Mouse (Mus musculus): Measurements from ENCODE around the gene Ccdc194. TPM values are rescaled to one million over a fixed set of nuclear protein-coding genes. Genes with fewer than 3 reads are reported as not detected.

The Ccdc194 gene
- total RNA-seq, 2 experiments from 2014 or later: not detected

DNA sequence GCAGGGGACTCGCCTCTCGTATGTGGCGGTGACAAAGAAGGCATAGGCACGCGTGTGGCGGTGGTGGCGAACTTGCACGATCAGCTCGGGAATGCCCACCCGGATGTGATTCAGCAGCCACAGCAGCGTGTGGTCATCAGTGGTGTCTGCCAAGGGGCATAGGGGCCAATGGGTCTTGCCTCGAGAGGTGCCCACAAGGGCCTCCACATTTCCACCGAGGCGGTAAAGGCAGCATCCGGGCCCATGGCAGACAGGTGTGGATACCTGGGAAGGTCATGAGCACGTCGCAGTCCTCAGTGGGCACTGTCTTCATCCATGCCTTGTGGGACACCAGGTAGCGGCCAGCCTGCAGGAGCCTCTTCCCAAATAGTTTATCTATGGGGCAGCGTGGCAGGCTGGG, 40.8 kb downstream of the Ccdc194 start:
- ATAC-seq (replicated peaks; ENCODE audit: poor library complexity, severe bottlenecking): no peak

DNA sequence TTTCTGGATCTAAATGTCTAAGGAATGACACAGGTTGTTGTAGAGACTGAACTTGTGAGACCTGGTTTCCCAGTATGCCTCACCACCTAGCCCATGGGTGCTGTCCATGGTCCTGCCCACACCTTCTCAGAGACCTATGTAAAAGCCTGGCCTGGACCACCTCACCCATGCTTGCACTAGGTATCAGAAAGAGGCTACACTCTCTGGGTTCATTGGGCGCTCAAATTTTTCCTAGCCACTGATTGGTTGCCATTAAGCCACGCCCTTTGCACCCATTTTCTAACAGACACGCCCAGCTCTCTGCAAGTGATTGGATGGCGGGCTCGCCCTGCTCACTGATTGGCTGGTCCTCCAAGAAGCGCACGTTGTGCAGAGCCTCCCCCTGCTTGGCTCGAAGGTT, 41.6 kb downstream of the Ccdc194 start:
- ATAC-seq (replicated peaks; ENCODE audit: poor library complexity, severe bottlenecking): no peak; the same call in 1 of the 2 replicates

DNA sequence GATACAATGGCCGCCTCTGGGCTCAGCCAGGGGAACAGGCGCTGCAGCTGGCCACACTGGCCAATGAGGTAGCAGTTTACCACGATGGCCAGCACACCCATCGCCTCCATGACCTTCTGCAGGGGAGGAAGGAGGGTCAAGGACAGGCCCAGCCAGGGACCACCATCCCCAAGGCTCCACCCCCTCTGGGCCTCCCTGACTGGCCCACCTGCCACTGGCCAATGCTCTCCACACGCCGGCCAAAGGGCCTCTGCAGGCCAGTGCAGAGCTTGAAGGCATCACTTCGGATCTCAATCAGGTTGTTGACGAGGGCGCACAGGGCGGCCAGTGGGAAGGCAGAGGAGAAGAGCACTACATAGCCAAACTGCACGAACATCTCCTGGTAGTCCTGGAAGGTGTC, 46.6 kb downstream of the Ccdc194 start:
- no peak for ATAC-seq (replicated peaks; ENCODE audit: poor library complexity, severe bottlenecking)

DNA sequence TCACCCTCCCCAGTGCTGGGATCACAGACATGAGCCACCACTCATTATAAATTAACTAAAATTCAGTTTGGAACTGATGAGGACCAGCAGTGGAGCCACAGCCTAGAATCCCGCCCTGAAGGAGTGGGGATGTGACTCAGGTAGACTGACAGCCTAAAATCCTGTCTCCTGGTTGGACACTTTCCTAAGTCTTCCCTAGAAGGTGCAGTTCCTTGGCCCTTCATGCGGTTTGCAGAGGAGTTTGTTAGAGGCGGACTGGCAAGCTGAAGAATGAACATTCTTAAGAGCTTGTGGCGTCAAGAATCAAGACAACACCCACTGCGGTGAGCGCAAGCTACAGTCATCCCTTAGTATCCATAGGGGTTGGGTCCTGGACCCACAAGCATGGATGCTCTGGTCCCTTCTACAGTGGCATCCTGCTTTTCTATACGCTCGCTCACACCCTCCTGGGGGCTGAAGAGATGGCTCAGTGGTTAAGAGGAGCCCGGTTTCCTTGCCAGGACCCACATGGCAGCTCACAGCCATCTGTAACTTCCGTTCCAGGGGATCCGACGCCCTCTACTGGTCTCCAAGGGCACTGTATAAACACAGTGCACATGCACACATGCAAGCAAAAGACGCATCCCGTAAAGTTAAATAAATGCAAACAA, 48.2 kb downstream of the Ccdc194 start:
- ATAC-seq (replicated peaks; ENCODE audit: poor library complexity, severe bottlenecking): peak; percentile 42

DNA sequence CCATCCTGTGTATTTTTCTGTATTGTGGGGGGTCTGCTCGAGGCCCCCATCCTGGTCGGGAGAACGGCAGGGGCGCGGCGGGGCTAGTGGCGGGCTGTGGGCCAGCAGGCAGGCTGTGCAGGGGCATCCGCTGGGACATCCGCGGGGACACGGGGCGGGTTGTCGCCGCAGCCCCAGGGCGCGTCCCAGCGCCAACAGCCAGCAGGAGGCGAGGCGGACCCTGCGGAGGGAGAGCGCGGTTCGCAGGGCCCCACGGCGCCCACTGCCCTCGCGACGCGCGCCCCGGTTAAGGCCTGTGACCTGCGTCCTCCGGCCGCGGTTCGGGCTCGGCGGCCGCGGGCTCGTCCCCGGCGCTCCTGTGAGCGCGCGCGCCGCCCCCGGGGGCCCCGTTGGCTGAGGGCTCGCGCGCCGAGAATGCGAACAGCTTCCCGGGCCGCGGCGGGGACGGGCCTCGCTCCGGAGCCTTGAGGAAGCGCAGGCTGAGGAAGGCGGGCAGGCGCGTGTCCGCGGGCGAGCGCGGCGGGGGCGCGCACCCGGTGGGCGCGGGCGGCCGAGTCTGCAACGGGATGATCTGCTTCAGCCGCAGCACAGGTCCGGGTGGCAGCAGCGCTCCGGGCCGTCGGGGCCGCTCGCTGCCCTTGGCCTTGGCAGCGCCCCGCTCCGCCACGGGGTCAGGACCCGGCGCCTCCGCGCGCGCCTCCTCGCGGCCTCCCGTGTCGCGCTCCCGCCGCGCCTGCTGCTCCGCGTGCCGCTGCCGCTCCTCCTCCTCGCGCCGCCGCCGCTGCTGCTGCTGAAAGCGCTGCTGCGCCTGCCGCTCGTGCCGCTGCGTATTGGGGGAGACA, 49.2 kb downstream of the Ccdc194 start:
- peak; percentile 61 for ATAC-seq (replicated peaks; ENCODE audit: poor library complexity, severe bottlenecking)

DNA sequence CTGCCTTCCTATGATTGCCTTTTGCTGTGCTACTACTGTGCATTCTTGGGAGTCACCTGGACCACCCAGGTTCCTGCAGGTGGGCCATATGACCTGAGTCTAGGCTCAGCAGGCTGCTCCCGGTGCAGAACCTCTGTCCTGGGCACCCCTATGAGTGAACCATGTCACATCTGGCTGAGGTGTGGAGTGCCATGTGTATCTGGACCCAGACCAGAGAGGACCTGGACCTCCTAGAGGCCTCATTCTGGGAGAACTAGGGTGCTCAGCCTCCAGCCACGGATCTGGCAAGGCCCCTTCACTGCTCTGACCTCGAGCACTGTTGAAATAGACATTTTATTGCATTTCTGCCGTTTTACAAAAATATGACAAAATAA, 49.8 kb downstream of the Ccdc194 start:
- no peak for ATAC-seq (replicated peaks; ENCODE audit: poor library complexity, severe bottlenecking)

DNA sequence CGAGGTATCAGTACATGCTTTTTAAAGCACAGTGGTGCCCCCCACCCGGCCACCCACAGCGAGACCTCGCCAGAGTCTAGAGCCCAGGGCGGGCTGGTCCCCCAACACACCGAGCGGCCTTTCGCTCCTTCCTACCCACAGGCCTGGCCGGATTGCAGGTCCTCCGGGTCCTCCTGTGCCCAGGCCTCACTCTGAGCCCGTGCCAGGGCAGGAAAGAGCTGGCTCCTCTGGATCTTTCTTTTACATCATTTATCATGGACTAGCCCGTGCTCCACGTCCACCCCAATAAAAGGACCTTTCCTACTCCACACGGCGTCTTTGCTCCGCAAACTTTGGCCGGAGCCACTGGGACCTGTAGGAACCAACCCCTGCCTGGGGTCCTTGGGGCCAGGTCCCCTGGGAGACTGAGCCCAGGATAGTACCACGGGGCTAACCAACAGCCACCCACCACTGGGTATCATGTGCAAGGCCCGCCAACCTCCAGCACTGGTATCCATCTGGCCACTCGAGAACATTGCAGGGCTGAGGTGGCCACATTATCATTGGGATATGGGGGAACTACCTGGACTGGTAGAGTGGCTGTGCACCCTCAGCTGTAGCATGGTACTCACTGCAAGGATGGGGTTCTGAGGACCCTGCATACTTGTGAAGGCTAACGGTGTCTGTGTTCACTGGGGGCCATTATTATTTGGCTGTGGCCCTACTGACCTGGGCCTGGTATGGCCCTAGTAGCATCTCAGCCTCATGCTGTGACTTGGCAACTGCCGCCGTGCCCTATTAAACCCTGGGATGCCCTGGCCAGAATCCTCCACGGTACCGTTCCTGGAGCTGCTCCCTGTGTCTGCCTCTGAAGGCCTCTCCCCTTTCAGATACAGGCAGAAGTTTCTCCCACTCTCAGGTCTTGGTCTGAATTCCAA, 50.5 kb downstream of the Ccdc194 start:
- no peak for ATAC-seq (replicated peaks; ENCODE audit: poor library complexity, severe bottlenecking)

DNA sequence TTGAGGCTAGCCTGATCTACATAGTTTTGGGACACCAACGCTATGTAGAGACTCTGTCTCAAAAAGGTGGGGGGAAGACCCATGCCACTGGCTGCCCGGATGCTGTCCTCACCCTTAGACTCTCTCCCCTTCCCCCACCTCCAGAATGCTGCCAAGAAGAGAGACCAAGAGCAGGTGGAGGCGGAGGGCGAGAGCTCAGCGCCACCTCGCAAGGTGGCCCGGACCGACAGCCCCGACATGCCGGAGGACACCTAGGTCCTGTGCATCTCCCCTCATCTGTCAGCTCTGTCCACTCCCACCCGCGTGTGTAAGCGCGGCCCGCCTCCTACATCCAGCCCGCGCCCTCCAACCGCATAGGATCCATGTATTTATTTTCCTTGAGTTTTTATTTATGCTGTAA, 51.2 kb downstream of the Ccdc194 start:
- no peak for ATAC-seq (replicated peaks; ENCODE audit: poor library complexity, severe bottlenecking)

DNA sequence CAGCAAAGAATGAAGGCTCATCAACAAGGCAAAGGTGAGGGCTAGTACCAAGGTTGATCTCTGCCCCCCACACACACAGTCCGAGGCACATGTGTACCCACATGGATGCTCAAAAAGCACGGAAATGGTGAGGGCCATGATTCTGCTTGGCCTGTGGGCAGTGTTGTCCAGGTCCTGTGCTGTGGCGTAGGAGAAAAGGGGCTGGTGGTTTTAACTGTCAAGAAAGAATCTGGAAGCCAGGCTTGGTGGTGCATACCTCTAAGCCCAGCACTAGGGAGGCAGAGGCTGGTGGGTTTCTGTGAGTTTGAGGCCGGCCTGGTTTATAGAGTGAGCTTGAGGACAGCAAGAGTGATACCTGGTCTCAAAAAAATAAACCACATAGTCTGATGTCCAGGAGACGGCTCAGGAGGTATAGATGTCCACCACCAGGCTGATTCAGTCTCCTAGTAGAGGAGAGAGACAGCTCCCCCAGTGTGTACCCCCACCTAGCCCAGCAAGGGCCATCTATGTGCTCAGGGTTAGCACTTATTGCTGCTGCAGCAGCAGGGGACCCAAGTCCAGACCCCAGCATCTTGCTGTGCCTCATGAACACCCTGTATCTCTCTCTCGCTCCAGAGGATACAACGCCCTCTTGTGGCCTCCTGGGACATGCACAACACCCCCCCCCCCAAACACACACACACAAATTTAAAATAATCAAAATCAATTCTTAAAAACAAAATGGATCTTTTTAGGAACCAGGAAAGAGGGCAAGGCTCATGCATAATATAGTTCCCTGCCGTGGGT, 52.7 kb downstream of the Ccdc194 start:
- no peak for ATAC-seq (replicated peaks; ENCODE audit: poor library complexity, severe bottlenecking)

DNA sequence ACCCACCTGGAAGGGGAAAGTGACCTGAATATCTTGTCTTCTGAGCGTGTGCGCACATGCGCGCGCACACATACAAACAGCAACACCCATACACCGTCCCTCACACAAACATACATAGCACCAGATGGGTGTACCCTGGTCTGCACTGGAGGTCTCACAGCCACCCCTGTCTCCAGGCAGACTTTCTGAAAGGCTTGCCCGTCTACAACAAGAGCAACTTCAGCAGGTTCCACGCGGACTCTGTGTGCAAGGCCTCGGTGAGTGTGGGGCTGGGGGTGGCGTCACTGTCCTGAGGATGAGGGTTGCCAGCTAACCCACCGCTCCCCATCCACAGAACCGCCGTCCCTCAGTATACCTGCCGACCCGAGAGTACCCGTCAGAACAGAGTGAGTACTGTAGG, 53.6 kb downstream of the Ccdc194 start:
- no peak for ATAC-seq (replicated peaks; ENCODE audit: poor library complexity, severe bottlenecking)

DNA sequence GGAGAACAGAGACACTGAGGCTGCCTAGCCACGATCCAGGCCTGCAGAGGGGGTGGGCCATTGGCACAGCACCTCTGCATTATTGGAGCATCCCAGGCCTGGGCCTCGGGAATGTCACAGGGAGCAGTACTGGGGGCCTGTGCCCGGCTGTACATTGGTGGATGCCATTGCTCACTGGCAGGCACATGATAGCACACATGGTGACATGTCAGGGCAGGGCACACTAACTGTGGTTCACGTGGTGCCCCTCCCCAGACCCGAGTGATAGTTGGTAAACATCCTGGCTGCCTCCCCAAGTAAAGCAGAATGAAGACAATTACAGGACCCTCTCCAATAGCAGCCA, 54.6 kb downstream of the Ccdc194 start:
- no peak for ATAC-seq (replicated peaks; ENCODE audit: poor library complexity, severe bottlenecking)

DNA sequence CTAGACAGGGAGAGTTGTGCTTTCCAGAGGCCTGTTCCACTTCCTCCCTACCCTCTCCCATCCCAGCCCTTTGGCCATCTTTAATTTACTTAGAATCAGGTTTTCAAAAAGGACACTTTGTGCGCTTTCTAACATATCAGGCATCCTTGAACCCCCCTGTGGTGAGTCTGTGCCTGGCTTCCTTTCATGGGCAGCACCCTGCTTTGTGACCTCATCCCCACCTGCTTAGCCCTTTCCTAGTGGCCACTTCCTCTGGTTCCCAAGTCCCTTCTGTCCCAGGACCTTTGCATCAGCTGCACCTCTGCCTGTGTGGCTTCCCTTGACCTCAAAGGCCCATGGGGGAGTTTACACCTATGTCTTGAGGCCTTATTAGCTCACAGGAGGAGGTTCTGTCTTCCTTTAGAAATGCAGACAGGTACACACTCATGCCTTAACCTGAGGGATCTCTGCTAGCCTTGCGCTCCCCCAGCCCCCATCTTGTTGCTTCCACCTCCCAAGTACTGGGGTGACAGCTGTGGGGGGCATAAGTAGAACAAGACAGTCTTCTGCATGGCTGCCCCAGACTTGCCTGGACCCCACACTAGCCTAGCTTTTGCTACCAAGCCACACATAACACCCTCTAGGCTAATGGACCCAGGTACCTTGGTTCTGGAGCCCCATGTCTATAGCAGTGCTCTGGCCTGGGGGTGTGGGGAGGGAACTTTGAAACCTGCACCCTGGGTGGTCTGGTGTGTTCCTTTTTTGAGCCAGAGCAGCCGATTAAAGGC, 55.2 kb downstream of the Ccdc194 start:
- no peak for ATAC-seq (replicated peaks; ENCODE audit: poor library complexity, severe bottlenecking)

Other genes starting within 250 kb of the Ccdc194 start
- 108 and 154 TPM in 2 replicates for gene Use1, start 158.9 kb downstream of the Ccdc194 start, total RNA-seq (2014; fragmentation: Nextera tagmentation)
- gene Use1, start 158.9 kb downstream of the Ccdc194 start, total RNA-seq (2017): 140 and 156 TPM in 2 replicates
- gene Ocel1, start 154.4 kb downstream of the Ccdc194 start, total RNA-seq (2014; fragmentation: Nextera tagmentation): 8.8 and 12.4 TPM in 2 replicates
- gene Ocel1, start 154.4 kb downstream of the Ccdc194 start, total RNA-seq (2017): 8.9 TPM in 2 replicates
- gene Nr2f6, start 143.8 kb downstream of the Ccdc194 start, total RNA-seq (2014; fragmentation: Nextera tagmentation): 1.3 and 7.5 TPM in 2 replicates
- 3.3 and 4.1 TPM in 2 replicates for gene Nr2f6, start 143.8 kb downstream of the Ccdc194 start, total RNA-seq (2017)
- not detected in 2 replicates for gene Ushbp1, start 129.9 kb downstream of the Ccdc194 start, total RNA-seq (2014; fragmentation: Nextera tagmentation)
- not detected in 2 replicates for gene Ushbp1, start 129.9 kb downstream of the Ccdc194 start, total RNA-seq (2017)
- gene Babam1, start 128.8 kb downstream of the Ccdc194 start, total RNA-seq (2014; fragmentation: Nextera tagmentation): 70.0 and 84.9 TPM in 2 replicates
- 98.5 and 101 TPM in 2 replicates for gene Babam1, start 128.8 kb downstream of the Ccdc194 start, total RNA-seq (2017)
- 11.1 and 11.7 TPM in 2 replicates for gene Ankle1, start 119.7 kb downstream of the Ccdc194 start, total RNA-seq (2014; fragmentation: Nextera tagmentation)
- 11.3 and 12.4 TPM in 2 replicates for gene Ankle1, start 119.7 kb downstream of the Ccdc194 start, total RNA-seq (2017)
- gene Abhd8, start 62.1 kb downstream of the Ccdc194 start, total RNA-seq (2014; fragmentation: Nextera tagmentation): 1.6 and 7.4 TPM in 2 replicates
- 4.7 and 5.4 TPM in 2 replicates for gene Abhd8, start 62.1 kb downstream of the Ccdc194 start, total RNA-seq (2017)
- 56.5 and 77.6 TPM in 2 replicates for gene Mrpl34, start 60.8 kb downstream of the Ccdc194 start, total RNA-seq (2014; fragmentation: Nextera tagmentation)
- 62.2 and 79.8 TPM in 2 replicates for gene Mrpl34, start 60.8 kb downstream of the Ccdc194 start, total RNA-seq (2017)
- 24.0 and 34.2 TPM in 2 replicates for gene Dda1, start 56.5 kb downstream of the Ccdc194 start, total RNA-seq (2014; fragmentation: Nextera tagmentation)
- 16.9 and 20.3 TPM in 2 replicates for gene Dda1, start 56.5 kb downstream of the Ccdc194 start, total RNA-seq (2017)
- 0.43 and 2.5 TPM in 2 replicates for gene Ano8, start 39.7 kb downstream of the Ccdc194 start, total RNA-seq (2014; fragmentation: Nextera tagmentation)
- 1.9 and 4.5 TPM in 2 replicates for gene Ano8, start 39.7 kb downstream of the Ccdc194 start, total RNA-seq (2017)
- 3.5 and 12.4 TPM in 2 replicates for gene Gtpbp3, start 37.6 kb downstream of the Ccdc194 start, total RNA-seq (2014; fragmentation: Nextera tagmentation)
- gene Gtpbp3, start 37.6 kb downstream of the Ccdc194 start, total RNA-seq (2017): 13.5 and 21.5 TPM in 2 replicates
- not detected in 2 replicates for gene Plvap, start 14.0 kb downstream of the Ccdc194 start, total RNA-seq (2014; fragmentation: Nextera tagmentation)
- 0.10 and 0.43 TPM in 2 replicates for gene Plvap, start 14.0 kb downstream of the Ccdc194 start, total RNA-seq (2017)
- 47.0 and 55.7 TPM in 2 replicates for gene Bst2, start 11.7 kb upstream of the Ccdc194 start, total RNA-seq (2014; fragmentation: Nextera tagmentation)
- gene Bst2, start 11.7 kb upstream of the Ccdc194 start, total RNA-seq (2017): 49.1 and 58.3 TPM in 2 replicates
- gene Mvb12a, start 17.2 kb upstream of the Ccdc194 start, total RNA-seq (2014; fragmentation: Nextera tagmentation): 50.2 and 64.1 TPM in 2 replicates
- gene Mvb12a, start 17.2 kb upstream of the Ccdc194 start, total RNA-seq (2017): 55.0 and 56.6 TPM in 2 replicates
- gene Tmem221, start 33.2 kb upstream of the Ccdc194 start, total RNA-seq (2014; fragmentation: Nextera tagmentation): not detected in 2 replicates
- gene Tmem221, start 33.2 kb upstream of the Ccdc194 start, total RNA-seq (2017): not detected in 2 replicates
- not detected in 2 replicates for gene Nxnl1, start 40.9 kb upstream of the Ccdc194 start, total RNA-seq (2014; fragmentation: Nextera tagmentation)
- 0.36 TPM in 1 of 2 replicates, not detected in the other for gene Nxnl1, start 40.9 kb upstream of the Ccdc194 start, total RNA-seq (2017)
- gene Slc27a1, start 43.2 kb upstream of the Ccdc194 start, total RNA-seq (2014; fragmentation: Nextera tagmentation): 7.8 and 10.2 TPM in 2 replicates
- gene Slc27a1, start 43.2 kb upstream of the Ccdc194 start, total RNA-seq (2017): 3.3 and 6.2 TPM in 2 replicates
- gene Pgls, start 66.5 kb upstream of the Ccdc194 start, total RNA-seq (2014; fragmentation: Nextera tagmentation): 143 and 180 TPM in 2 replicates
- gene Pgls, start 66.5 kb upstream of the Ccdc194 start, total RNA-seq (2017): 155 and 185 TPM in 2 replicates
- gene Fam129c, start 71.9 kb upstream of the Ccdc194 start, total RNA-seq (2014; fragmentation: Nextera tagmentation): 11.6 and 11.7 TPM in 2 replicates
- gene Fam129c, start 71.9 kb upstream of the Ccdc194 start, total RNA-seq (2017): 0.69 and 6.1 TPM in 2 replicates
- gene Colgalt1, start 85.3 kb upstream of the Ccdc194 start, total RNA-seq (2014; fragmentation: Nextera tagmentation): 93.8 and 107 TPM in 2 replicates
- gene Colgalt1, start 85.3 kb upstream of the Ccdc194 start, total RNA-seq (2017): 77.1 and 84.4 TPM in 2 replicates
- 0.60 TPM in 1 of 2 replicates, not detected in the other for gene Unc13a, start 146.0 kb upstream of the Ccdc194 start, total RNA-seq (2014; fragmentation: Nextera tagmentation)
- gene Unc13a, start 146.0 kb upstream of the Ccdc194 start, total RNA-seq (2017): 0.04 and 1.8 TPM in 2 replicates
- gene Jak3, start 150.6 kb upstream of the Ccdc194 start, total RNA-seq (2014; fragmentation: Nextera tagmentation): 10.9 and 17.5 TPM in 2 replicates
- gene Jak3, start 150.6 kb upstream of the Ccdc194 start, total RNA-seq (2017): 7.2 and 8.1 TPM in 2 replicates
- gene Insl3, start 163.5 kb upstream of the Ccdc194 start, total RNA-seq (2014; fragmentation: Nextera tagmentation): 14.1 and 16.3 TPM in 2 replicates
- 1.2 and 4.4 TPM in 2 replicates for gene Insl3, start 163.5 kb upstream of the Ccdc194 start, total RNA-seq (2017)
- 1.4 TPM in 1 of 2 replicates, not detected in the other for gene B3gnt3, start 176.1 kb upstream of the Ccdc194 start, total RNA-seq (2014; fragmentation: Nextera tagmentation)
- 0.39 TPM in 1 of 2 replicates, not detected in the other for gene B3gnt3, start 176.1 kb upstream of the Ccdc194 start, total RNA-seq (2017)
- gene Fcho1, start 200.0 kb upstream of the Ccdc194 start, total RNA-seq (2014; fragmentation: Nextera tagmentation): 62.4 and 98.0 TPM in 2 replicates
- gene Fcho1, start 200.0 kb upstream of the Ccdc194 start, total RNA-seq (2017): 39.8 and 76.7 TPM in 2 replicates

All from granulocyte monocyte progenitor cell, adult 5-6 weeks (primary cell).